Mouse (Mus musculus) lung, postnatal 10 days (tissue): Measurements from ENCODE around the gene Pecam1.
"Not testable (repeated sequence)": the region's sequence is repeated elsewhere in the genome, so short reads cannot be mapped to it uniquely, and the experiment has no call there.

Experiments
- DNase-seq: peaks from one replicate; pipeline ENCODE4 v3.0.0; 2021

The Pecam1 gene

GRCm38 (mm10) chr11:106622056-106622455 lies 128.4 kb downstream of the Pecam1 start:
- no peak for DNase-seq

GRCm38 (mm10) chr11:106618768-106619167 lies 131.7 kb downstream of the Pecam1 start:
- DNase-seq: not testable (repeated sequence)

GRCm38 (mm10) chr11:106617821-106618580 lies 132.4 kb downstream of the Pecam1 start:
- no peak for DNase-seq

GRCm38 (mm10) chr11:106615561-106615960 lies 134.9 kb downstream of the Pecam1 start:
- DNase-seq: no peak

GRCm38 (mm10) chr11:106614339-106614645 lies 136.1 kb downstream of the Pecam1 start:
- DNase-seq: peak; percentile 56

GRCm38 (mm10) chr11:106613638-106614338 lies 136.6 kb downstream of the Pecam1 start:
- DNase-seq: peak; percentile 18

GRCm38 (mm10) chr11:106612961-106613637 lies 137.3 kb downstream of the Pecam1 start, which contains the start of gene Tex2:
TSS of gene Tex2 (minus strand) at chr11:106613423.
- peak; percentile 98 for DNase-seq

GRCm38 (mm10) chr11:106612209-106612960 lies 138.0 kb downstream of the Pecam1 start:
- DNase-seq: peak; percentile 67

GRCm38 (mm10) chr11:106609731-106610130 lies 140.7 kb downstream of the Pecam1 start:
- peak; percentile 25 for DNase-seq

- no peak for DNase-seq
These were observed 143.1 kb downstream of the Pecam1 start for GRCm38 (mm10) chr11:106607316-106607715.

- no peak for DNase-seq
These were observed 144.4 kb downstream of the Pecam1 start for GRCm38 (mm10) chr11:106606042-106606441.
